Mouse (Mus musculus): ENCODE measurements around the gene S100a2. TPM values are rescaled to one million over a fixed set of nuclear protein-coding genes. Genes with fewer than 3 reads are reported as not detected.

S100a2 gene
- total RNA-seq (2021) = not detected
- long read RNA-seq, experiment 1 = 0 reads
- long read RNA-seq, experiment 2 = 0 reads

- Histone ChIP-seq H3K4me3 (no peak within 1 kb of the TSS), H3K27ac (no peak within 1 kb of the TSS)
- no peak for DNase-seq (ENCODE audit: low spot score in 2 of 2)
- no peak for TF ChIP-seq CTCF (conservative IDR thresholded peaks at IDR 0.05)
Measured at GRCm38 (mm10) chr3:90589947-90590346, at the start of gene S100a2. TSS of gene S100a2 (plus strand) at chr3:90590247.

- peak; percentile 25 to 61 for DNase-seq (ENCODE audit: low spot score in 2 of 2)
- Histone ChIP-seq H3K27ac (peak overlapping the region; percentile 93), H3K4me3 (peak overlapping the region; percentile 45)
- TF ChIP-seq CTCF (conservative IDR thresholded peaks at IDR 0.05) = no peak
Measured at GRCm38 (mm10) chr3:90540904-90541303, 49.1 kb upstream of the S100a2 start.

- no peak for TF ChIP-seq CTCF (conservative IDR thresholded peaks at IDR 0.05)
- Histone ChIP-seq H3K4me3 (no peak overlapping the region), H3K27ac (no peak overlapping the region)
- DNase-seq (ENCODE audit: low spot score in 2 of 2) = no peak
Measured at GRCm38 (mm10) chr3:90549676-90550420, 40.2 kb upstream of the S100a2 start.

DNA sequence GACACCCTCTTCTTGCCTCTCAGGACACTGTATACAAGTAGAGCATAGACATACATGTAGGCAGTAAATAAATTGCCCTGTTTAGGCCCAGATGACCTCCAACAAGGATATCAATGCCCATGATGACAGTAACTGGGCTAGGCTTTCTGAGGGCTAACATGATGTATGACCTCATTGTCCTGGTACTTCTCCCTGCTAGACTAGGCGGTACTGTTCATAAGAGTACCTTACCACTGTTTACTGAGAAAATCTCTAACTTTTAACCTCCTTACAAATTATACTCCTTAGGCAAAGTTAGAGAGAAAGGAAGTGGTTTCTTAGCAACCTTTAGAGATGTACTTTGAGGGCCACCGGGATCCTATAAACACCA lies 39.6 kb upstream of the S100a2 start:
- no peak for TF ChIP-seq CTCF (conservative IDR thresholded peaks at IDR 0.05)
- H3K4me3 ChIP-seq = no peak overlapping the region
- H3K27ac ChIP-seq = no peak overlapping the region
- DNase-seq (ENCODE audit: low spot score in 2 of 2) = no peak

- TF ChIP-seq CTCF (conservative IDR thresholded peaks at IDR 0.05) = no peak
- no peak for DNase-seq (ENCODE audit: low spot score in 2 of 2)
- Histone ChIP-seq H3K27ac (no peak overlapping the region), H3K4me3 (no peak overlapping the region)
Measured at GRCm38 (mm10) chr3:90552231-90552630, 37.8 kb upstream of the S100a2 start.

DNA sequence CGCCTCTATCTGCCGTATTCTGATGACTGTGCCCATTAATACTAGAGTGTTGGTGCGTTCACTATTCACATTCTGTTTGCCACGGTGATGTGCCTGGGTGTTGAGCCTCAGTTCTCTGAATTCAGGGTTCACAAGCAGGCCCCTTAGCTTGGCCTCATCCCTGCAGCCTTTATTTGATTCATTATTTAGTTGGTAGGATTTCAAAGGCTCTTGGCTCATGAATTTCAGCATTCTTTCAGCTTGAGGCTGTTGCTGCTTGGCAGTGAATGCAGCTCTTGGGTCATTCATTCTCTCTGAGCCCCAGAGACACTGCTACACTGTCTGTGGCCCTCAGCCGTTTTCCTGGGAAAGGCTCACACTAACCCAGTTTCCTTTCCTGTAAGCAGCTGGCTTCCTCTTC lies 34.1 kb upstream of the S100a2 start:
- no peak overlapping the region for H3K4me3 ChIP-seq
- H3K27ac ChIP-seq = peak overlapping the region; percentile 86
- TF ChIP-seq CTCF (conservative IDR thresholded peaks at IDR 0.05) = no peak
- peak; percentile 38 to 78 for DNase-seq (ENCODE audit: low spot score in 2 of 2)

GRCm38 (mm10) chr3:90560008-90560628 lies 29.9 kb upstream of the S100a2 start, which contains the start of gene S100a3:
TSS of gene S100a3 (plus strand) at chr3:90560578.
- H3K27ac ChIP-seq = no peak within 1 kb of the TSS

GRCm38 (mm10) chr3:90574691-90575090 lies 15.4 kb upstream of the S100a2 start:
- no peak for TF ChIP-seq CTCF (conservative IDR thresholded peaks at IDR 0.05)

More at GRCm38 (mm10) chr3:90560008-90560628, 29.9 kb upstream of the S100a2 start, which contains the start of gene S100a3:
- DNase-seq (ENCODE audit: low spot score in 2 of 2) = no peak
- no peak for TF ChIP-seq CTCF (conservative IDR thresholded peaks at IDR 0.05)
- H3K4me3 ChIP-seq = no peak within 1 kb of the TSS

GRCm38 (mm10) chr3:90575320-90575719 lies 14.7 kb upstream of the S100a2 start:
- no peak for DNase-seq (ENCODE audit: low spot score in 2 of 2)
- no peak for TF ChIP-seq CTCF (conservative IDR thresholded peaks at IDR 0.05)
- H3K27ac ChIP-seq = no peak overlapping the region
- no peak overlapping the region for H3K4me3 ChIP-seq

More at GRCm38 (mm10) chr3:90574691-90575090, 15.4 kb upstream of the S100a2 start:
- H3K4me3 ChIP-seq = no peak overlapping the region
- no peak for DNase-seq (ENCODE audit: low spot score in 2 of 2)
- no peak overlapping the region for H3K27ac ChIP-seq

DNA sequence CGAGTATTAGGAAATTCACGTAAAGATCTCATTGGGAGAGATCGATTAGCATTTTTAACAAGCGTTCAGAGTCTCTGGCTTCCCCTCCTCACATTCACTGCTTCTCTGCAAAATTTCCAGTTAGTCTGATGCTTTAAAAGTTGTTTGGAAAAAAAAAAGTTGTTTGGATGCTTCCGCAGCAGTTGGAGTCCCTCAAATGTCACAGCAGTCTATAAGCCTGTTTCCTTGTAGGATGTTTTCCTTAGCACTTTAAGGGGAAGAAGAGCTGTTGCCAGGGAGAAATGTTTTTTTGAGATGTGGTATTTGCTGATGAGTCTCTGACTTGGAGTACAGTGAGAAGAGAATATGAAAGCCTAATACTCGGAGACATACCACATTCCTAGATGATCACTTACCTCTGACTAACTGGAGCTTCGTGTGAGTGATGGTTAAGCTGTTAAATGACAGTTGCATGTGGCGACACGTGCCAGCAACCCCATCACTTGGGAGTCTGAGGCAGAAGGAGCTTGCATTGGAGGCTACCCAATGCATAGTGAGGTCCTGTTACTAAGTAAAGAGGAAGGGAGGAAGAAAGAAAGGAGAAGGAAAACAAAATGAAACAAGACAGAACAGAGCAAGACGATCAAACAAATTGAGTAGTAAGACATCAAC lies 13.6 kb upstream of the S100a2 start:
- no peak for DNase-seq (ENCODE audit: low spot score in 2 of 2)
- Histone ChIP-seq H3K4me3 (no peak overlapping the region), H3K27ac (no peak overlapping the region)
- TF ChIP-seq CTCF (conservative IDR thresholded peaks at IDR 0.05) = no peak

GRCm38 (mm10) chr3:90579433-90579832 lies 10.6 kb upstream of the S100a2 start:
- no peak overlapping the region for H3K27ac ChIP-seq
- H3K4me3 ChIP-seq = no peak overlapping the region
- no peak for TF ChIP-seq CTCF (conservative IDR thresholded peaks at IDR 0.05)
- DNase-seq (ENCODE audit: low spot score in 2 of 2) = no peak

GRCm38 (mm10) chr3:90581141-90581540 lies 8.9 kb upstream of the S100a2 start:
- no peak overlapping the region for H3K4me3 ChIP-seq
- DNase-seq (ENCODE audit: low spot score in 2 of 2) = no peak
- no peak for TF ChIP-seq CTCF (conservative IDR thresholded peaks at IDR 0.05)
- H3K27ac ChIP-seq = no peak overlapping the region

- TF ChIP-seq CTCF (conservative IDR thresholded peaks at IDR 0.05) = peak; percentile 67
- DNase-seq (ENCODE audit: low spot score in 2 of 2) = no peak
- Histone ChIP-seq H3K27ac (no peak overlapping the region), H3K4me3 (no peak overlapping the region)
Measured at GRCm38 (mm10) chr3:90582156-90582555, 7.9 kb upstream of the S100a2 start.

Measured in layer of hippocampus, adult 2 months (tissue).